Mouse (Mus musculus): ENCODE data around the gene Gjd2. TPM values are rescaled to one million over a fixed set of nuclear protein-coding genes. Genes with fewer than 3 reads are reported as not detected.

Gene Gjd2
- total and polyA plus RNA-seq, 3 experiments, result not detected

GRCm38 (mm10) chr2:114020210-114020563, 6.8 kb upstream of the Gjd2 start:
- no peaks in the 10 kb centered on the region for H3K79me2 ChIP-seq (replicated peaks; ENCODE audit: control insufficient read depth, insufficient read depth, low read length)
- no peak for DNase-seq
- H3K4me3 ChIP-seq, result no peak overlapping the region
- no peak overlapping the region for H3K9ac ChIP-seq (ENCODE audit: low read depth, low read length)
- no peak overlapping the region for H3K27ac ChIP-seq
- no peaks in the 10 kb centered on the region for H3K36me3 ChIP-seq (ENCODE audit: control insufficient read depth, insufficient read depth, low read length)
- no peaks in the 10 kb centered on the region for H3K4me1 ChIP-seq (ENCODE audit: control insufficient read depth, insufficient read depth, low read length)
- TF ChIP-seq EP300 (IDR thresholded peaks at IDR 0.05; ENCODE audit: insufficient read depth, low read depth, low read length), result no peak
- TF ChIP-seq CTCF (IDR thresholded peaks at IDR 0.05), result no peak
- TF ChIP-seq POLR2A (IDR thresholded peaks at IDR 0.05; ENCODE audit: insufficient read depth, low read depth, low read length), result no peak
- no peaks in the 10 kb centered on the region for H3K27me3 ChIP-seq (ENCODE audit: control insufficient read depth, insufficient read depth, low read length)
- intact Hi-C loops (cut with DNase I), result no loop called here

- TF ChIP-seq CTCF (IDR thresholded peaks at IDR 0.05) (no peak), EP300 (IDR thresholded peaks at IDR 0.05; ENCODE audit: insufficient read depth, low read depth, low read length) (no peak), POLR2A (IDR thresholded peaks at IDR 0.05; ENCODE audit: insufficient read depth, low read depth, low read length) (no peak)
- WGBS, result 81% methylated on average over 11 of the region's 11 CpGs
Measured at GRCm38 (mm10) chr2:114019474-114020209, 6.2 kb upstream of the Gjd2 start.

GRCm38 (mm10) chr2:114018136-114018535, 4.7 kb upstream of the Gjd2 start:
- Histone ChIP-seq H3K36me3 (ENCODE audit: control insufficient read depth, insufficient read depth, low read length) (no peaks in the 10 kb centered on the region), H3K9ac (ENCODE audit: low read depth, low read length) (no peak overlapping the region), H3K79me2 (replicated peaks; ENCODE audit: control insufficient read depth, insufficient read depth, low read length) (no peaks in the 10 kb centered on the region), H3K4me3 (no peak overlapping the region), H3K27me3 (ENCODE audit: control insufficient read depth, insufficient read depth, low read length) (peaks cover 4% of the 10 kb centered on the region; the same call in 1 of the 2 replicates), H3K4me1 (ENCODE audit: control insufficient read depth, insufficient read depth, low read length) (no peaks in the 10 kb centered on the region), H3K27ac (no peak overlapping the region)
- WGBS, result 27% methylated on average over 10 of the region's 10 CpGs
- TF ChIP-seq POLR2A (IDR thresholded peaks at IDR 0.05; ENCODE audit: insufficient read depth, low read depth, low read length) (no peak), CTCF (IDR thresholded peaks at IDR 0.05) (no peak), EP300 (IDR thresholded peaks at IDR 0.05; ENCODE audit: insufficient read depth, low read depth, low read length) (no peak)
- DNase-seq, result no peak
- intact Hi-C loops (cut with DNase I), result no loop called here

More at GRCm38 (mm10) chr2:114019474-114020209, 6.2 kb upstream of the Gjd2 start:
- no peaks in the 10 kb centered on the region for H3K4me1 ChIP-seq (ENCODE audit: control insufficient read depth, insufficient read depth, low read length)
- H3K79me2 ChIP-seq (replicated peaks; ENCODE audit: control insufficient read depth, insufficient read depth, low read length), result no peaks in the 10 kb centered on the region
- H3K36me3 ChIP-seq (ENCODE audit: control insufficient read depth, insufficient read depth, low read length), result no peaks in the 10 kb centered on the region
- H3K27ac ChIP-seq, result no peak overlapping the region
- intact Hi-C loops (cut with DNase I), result no loop called here
- no peak for DNase-seq
- no peak overlapping the region for H3K9ac ChIP-seq (ENCODE audit: low read depth, low read length)
- H3K4me3 ChIP-seq, result no peak overlapping the region
- H3K27me3 ChIP-seq (ENCODE audit: control insufficient read depth, insufficient read depth, low read length), result no peaks in the 10 kb centered on the region

GRCm38 (mm10) chr2:114014839-114015238, 1.4 kb upstream of the Gjd2 start:
- intact Hi-C loops (cut with DNase I), result no loop called here
- Histone ChIP-seq H3K27me3 (ENCODE audit: control insufficient read depth, insufficient read depth, low read length) (peaks cover 6% of the 10 kb centered on the region), H3K79me2 (replicated peaks; ENCODE audit: control insufficient read depth, insufficient read depth, low read length) (no peaks in the 10 kb centered on the region), H3K36me3 (ENCODE audit: control insufficient read depth, insufficient read depth, low read length) (no peaks in the 10 kb centered on the region), H3K9ac (ENCODE audit: low read depth, low read length) (no peak overlapping the region), H3K4me1 (ENCODE audit: control insufficient read depth, insufficient read depth, low read length) (no peaks in the 10 kb centered on the region), H3K27ac (no peak overlapping the region), H3K4me3 (no peak overlapping the region)
- 61% methylated on average over 6 of the region's 6 CpGs for WGBS
- no peak for DNase-seq
- TF ChIP-seq POLR2A (IDR thresholded peaks at IDR 0.05; ENCODE audit: insufficient read depth, low read depth, low read length) (no peak), EP300 (IDR thresholded peaks at IDR 0.05; ENCODE audit: insufficient read depth, low read depth, low read length) (no peak), CTCF (IDR thresholded peaks at IDR 0.05) (no peak)

GRCm38 (mm10) chr2:114013846-114014245, 427 bp upstream of the Gjd2 start:
- no peak for DNase-seq
- H3K36me3 ChIP-seq (ENCODE audit: control insufficient read depth, insufficient read depth, low read length), result no peaks in the 10 kb centered on the region
- TF ChIP-seq CTCF (IDR thresholded peaks at IDR 0.05) (no peak), POLR2A (IDR thresholded peaks at IDR 0.05; ENCODE audit: insufficient read depth, low read depth, low read length) (no peak), EP300 (IDR thresholded peaks at IDR 0.05; ENCODE audit: insufficient read depth, low read depth, low read length) (no peak)
- H3K79me2 ChIP-seq (replicated peaks; ENCODE audit: control insufficient read depth, insufficient read depth, low read length), result no peaks in the 10 kb centered on the region
- H3K9ac ChIP-seq (ENCODE audit: low read depth, low read length), result no peak overlapping the region
- H3K27ac ChIP-seq, result no peak overlapping the region
- intact Hi-C loops (cut with DNase I), result no loop called here
- H3K4me3 ChIP-seq, result no peak overlapping the region
- 5% methylated on average over 13 of the region's 13 CpGs for WGBS
- H3K4me1 ChIP-seq (ENCODE audit: control insufficient read depth, insufficient read depth, low read length), result no peaks in the 10 kb centered on the region
- H3K27me3 ChIP-seq (ENCODE audit: control insufficient read depth, insufficient read depth, low read length), result peaks cover 6% of the 10 kb centered on the region

- no peaks in the 10 kb centered on the region for H3K79me2 ChIP-seq (replicated peaks; ENCODE audit: control insufficient read depth, insufficient read depth, low read length)
- TF ChIP-seq POLR2A (IDR thresholded peaks at IDR 0.05; ENCODE audit: insufficient read depth, low read depth, low read length) (no peak), CTCF (IDR thresholded peaks at IDR 0.05) (no peak), EP300 (IDR thresholded peaks at IDR 0.05; ENCODE audit: insufficient read depth, low read depth, low read length) (no peak)
- 6% methylated on average over 19 of the region's 19 CpGs for WGBS
- DNase-seq, result no peak
- intact Hi-C loops (cut with DNase I), result no loop called here
- H3K9ac ChIP-seq (ENCODE audit: low read depth, low read length), result no peak overlapping the region
- H3K36me3 ChIP-seq (ENCODE audit: control insufficient read depth, insufficient read depth, low read length), result no peaks in the 10 kb centered on the region
- no peak overlapping the region for H3K4me3 ChIP-seq
- peaks cover 6% of the 10 kb centered on the region for H3K27me3 ChIP-seq (ENCODE audit: control insufficient read depth, insufficient read depth, low read length)
- no peaks in the 10 kb centered on the region for H3K4me1 ChIP-seq (ENCODE audit: control insufficient read depth, insufficient read depth, low read length)
- no peak overlapping the region for H3K27ac ChIP-seq
Measured at GRCm38 (mm10) chr2:114012749-114013211, 639 bp downstream of the Gjd2 start.
